Mouse (Mus musculus) heart, adult 11 months (tissue): ENCODE results near the gene Them4.

Experiments used
- DNase-seq: peaks from one replicate; pipeline ENCODE4 v3.0.0; 2022

The Them4 gene

DNA sequence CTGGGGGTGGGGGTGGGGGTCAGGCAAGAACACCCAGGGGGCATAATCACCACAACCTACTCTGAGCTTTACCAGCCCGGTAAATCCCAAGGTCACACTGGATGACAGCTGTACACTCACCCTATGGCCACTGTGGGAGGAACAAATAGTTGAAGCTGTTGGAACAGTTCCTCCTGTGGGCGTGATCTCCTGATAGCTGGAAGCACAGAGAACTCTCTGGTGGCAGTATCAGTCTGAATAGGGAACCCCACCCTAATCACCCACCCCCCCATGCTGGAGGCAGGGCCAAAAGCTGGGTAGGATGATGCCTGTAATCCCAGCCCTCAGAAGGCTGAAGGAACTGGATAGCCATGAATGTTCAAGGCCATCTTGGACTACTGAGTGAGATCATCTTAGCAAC is 59.8 kb downstream of the Them4 start:
- DNase-seq: no peak

DNA sequence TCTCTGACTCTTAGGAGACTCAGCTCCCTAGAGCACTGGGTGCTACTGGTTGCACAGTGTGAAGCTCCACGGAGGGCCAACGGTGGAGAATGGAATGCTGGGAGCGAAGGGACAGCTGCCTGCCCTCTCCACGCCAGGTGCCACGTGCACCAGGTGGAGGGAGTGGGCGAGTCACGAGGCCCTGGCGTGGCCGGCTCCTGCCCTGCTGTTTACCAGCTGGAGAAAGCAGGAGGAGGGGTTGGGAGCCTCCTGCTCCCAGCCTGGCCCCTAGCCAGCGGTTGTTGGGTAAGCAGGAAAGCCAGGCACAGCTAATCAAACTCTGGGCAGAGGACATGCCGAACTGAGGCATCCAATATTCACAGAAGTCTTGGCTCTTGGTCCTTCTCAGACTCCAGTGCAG is 61.7 kb downstream of the Them4 start:
- DNase-seq: peak; percentile 99

DNA sequence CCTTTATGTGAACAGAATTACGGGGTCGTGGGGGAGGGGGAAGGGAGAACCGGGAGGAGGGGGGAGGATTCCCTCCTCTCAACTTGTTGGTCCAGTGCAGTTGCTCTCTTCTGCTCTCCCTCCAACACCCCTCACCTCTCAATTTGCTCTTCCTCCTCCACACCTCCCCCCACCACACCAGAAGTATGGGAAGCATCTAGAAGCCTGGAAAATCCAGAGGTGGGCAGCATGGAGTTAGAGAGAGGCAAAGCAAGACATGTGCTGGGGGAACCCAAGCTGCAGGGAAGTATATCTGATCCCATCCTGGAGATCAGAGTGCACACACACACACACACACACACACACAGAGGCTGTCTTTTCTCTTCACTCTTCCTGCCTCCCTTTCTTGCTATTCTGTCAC is 62.1 kb downstream of the Them4 start:
- no peak for DNase-seq

DNA sequence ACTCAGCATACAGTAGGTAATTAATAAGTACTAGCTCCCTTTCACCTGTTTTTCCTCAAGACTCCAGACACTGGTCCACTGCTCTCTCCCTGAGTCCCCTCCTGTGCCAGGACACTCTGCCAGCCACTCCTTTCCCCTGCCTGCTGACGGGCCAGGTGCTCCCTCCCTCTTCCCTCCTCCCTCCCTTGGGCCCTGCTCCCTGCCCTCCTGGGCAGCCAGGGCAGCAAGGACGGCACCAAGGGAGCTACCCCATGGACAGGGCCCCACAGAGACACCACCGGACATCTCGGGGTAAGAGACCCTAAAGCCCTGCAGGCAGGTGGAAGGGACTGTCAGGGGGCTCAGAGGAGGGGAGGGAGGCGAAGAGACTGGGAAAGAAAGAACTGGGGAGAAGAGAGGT is 62.8 kb downstream of the Them4 start, which contains the start of gene Rorc:
Gene Rorc (plus strand): TSS at position 154 of the 400 bp plus-strand sequence.
- DNase-seq: peak; percentile 98

DNA sequence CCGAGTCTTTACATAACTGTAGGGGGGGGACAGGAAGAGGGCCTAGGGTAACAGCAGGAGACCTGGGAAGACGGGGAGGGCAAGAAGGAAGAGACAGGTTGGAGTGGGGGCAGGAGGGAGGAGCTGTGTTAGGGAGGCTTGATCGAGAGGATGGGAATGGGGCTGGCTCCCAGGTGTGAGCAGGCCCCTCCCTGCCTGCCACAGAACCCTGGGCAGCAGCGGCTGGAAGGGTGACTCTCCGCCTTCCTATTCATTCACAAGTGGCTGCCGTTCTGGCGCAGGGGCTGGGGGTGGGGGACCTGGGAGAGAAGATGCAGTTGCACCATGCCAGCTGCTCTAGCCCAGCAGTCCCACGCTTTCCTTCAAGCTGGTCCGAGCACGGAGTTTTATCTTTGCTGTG is 63.2 kb downstream of the Them4 start:
- peak; percentile 91 for DNase-seq

DNA sequence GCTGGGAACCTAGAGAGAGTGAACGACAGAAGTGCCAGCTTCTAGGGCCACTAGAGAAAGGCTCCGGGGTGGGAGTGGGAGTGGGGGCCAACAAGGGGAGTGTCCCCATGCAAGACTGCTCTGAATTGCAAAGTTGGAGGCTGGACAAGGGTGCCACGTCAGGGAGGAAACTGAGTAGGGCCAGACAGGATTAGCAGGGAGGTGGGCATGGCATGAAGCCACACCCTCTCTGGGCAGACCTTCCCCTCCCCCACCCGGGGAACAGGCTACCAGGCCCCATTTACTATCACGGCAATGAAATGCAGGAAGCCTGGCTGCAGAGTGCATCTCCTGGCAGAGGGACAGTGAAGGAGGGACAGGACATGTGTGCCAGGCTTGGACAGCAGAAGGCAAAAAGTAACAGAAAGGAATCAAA is 63.7 kb downstream of the Them4 start:
- peak; percentile 90 for DNase-seq

DNA sequence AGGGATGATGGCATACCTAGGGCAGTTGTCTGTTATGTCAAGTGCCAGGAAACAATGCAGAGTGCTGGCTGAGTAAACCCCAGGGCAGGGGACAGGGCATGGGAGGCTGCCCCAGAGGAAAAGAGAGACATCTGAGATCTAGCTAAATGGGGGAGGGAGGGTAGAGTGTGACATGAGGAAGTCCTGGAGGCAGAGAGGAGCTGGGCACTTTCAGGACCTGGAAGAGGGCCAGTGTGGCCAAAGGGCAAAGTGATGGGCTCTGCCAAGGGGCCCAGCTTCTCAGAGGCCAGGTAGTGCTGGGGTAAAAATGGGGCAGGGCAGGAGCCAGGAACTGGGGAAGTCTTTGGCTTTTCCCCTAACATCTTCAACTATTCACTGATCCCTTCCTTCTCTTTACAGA is 64.7 kb downstream of the Them4 start:
- no peak for DNase-seq

DNA sequence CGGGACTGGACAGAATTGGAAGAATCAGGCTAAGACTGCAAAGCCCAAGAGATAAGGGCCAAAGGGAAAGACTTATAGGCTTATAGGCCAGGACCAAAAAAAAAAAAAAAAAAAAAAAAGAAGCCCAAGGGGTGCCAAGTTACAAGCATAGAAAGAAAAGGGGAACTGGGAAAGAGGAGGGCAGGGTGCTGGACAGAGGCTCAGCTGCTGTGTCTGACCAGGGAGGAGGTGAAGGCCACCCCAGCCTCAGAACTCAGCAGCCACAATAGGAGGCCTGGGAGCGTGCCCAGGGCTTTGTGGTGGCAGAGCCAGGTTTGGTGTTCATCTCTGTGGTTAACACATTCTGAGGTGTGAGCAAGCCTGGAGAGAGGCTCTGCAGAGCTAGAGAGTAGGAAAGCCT is 65.3 kb downstream of the Them4 start:
- no peak for DNase-seq

DNA sequence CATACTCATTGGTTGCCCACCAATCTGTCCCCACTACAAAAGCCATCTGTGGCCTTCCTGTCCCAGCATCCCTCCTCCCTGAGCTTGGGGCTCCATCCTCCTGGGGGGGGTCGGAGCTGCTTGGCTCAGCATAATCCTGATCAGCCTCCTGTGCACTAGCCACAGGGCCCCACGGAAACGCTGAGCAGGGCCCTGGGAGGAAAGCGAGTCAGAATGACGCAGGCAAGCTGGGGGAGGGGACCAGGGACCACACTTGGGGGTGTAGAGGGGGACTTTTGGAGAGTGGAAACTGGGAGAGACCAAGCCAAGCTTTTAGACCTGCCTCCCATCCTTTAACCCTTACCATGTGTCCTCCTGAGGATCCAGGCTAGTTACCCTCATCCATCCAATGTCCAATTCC is 66.0 kb downstream of the Them4 start:
- no peak for DNase-seq

DNA sequence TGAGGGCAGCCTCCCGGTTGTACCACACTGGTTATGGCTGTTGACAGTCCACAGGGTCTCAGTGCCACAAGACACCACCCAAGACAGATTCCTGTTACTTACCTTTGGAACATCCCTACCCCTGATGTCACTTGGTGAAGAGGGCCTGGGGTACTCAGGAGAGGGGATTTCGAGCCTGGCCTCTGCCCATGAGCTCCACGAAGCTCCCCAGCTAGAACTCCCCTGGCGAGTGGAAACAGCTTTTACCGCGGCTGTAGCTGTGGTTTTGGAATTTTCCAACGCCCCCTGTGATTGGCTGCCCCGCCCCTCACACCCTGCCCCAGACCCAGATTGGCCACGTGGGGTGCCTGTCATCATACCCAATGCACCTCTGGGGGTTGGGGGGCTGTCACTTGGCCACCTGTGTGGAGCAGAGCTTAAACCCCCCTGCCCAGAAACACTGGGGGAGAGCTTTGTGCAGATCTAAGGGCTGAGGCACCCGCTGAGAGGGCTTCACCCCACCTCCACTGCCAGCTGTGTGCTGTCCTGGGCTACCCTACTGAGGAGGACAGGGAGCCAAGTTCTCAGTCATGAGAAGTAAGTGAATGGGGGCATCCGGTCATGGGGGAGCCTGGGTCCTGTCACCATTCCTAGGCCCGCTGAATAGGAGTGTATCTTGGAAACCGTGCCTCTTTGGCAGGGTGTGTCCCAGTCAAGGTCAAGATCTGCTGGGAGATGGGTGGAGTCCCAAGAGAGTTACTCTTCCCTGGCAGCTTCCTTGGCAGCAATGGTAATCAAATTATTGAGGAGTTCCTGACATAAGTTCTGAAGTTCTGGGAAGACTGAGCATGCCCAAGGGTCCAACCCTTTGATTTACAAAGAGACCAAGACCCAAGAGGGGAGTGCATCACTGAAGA is 67.4 kb downstream of the Them4 start:
- DNase-seq: peak; percentile 87

DNA sequence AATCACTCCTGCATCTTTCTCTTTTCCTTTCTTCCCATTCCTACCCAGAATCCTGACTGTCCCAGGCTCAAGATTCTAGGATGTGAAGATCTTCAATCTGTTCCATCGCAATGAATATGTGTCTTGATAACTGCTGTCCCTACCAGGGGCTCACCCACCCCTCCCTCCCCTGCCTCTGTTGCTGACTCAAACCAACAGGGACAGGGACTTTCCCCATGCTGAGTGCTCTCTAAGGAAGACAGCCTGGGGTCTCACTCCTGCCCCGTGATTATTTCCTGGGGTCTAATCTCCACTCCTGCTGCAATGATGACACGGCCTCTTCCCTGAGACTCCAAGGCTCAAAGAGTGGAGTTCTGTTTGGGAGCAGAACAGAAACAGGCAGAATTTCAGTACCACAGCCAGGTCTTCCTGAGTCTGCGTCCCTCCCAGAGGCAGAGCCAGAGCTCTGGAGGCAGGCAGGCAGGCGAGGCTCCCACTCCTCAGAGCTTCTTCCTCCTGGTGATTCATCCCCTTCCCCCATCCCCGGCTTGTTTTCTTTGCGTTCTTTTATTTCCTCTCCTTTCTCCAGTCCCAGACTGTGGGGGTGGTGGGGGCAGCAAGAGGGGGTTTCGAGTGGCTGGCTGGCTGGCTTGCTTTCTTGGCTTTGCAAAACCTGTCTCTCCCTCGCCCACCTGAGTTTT is 70.1 kb downstream of the Them4 start:
- DNase-seq: no peak
